Mouse (Mus musculus) embryo, embryonic 11.5 days (tissue): ENCODE data around the gene Perm1.

ENCODE experiments used
- DNase-seq: peaks from one replicate; pipeline ENCODE4 v3.0.0-alpha.2; 2012; ENCODE audit warnings: low read depth, low spot score

Perm1 gene

GRCm38 (mm10) chr4:156200623-156201475, 14.8 kb upstream of the Perm1 start, which contains the start of gene Isg15:
Isg15 (minus strand) TSS chr4:156200818.
- no peak for DNase-seq

- DNase-seq: no peak
Observed at GRCm38 (mm10) chr4:156202462-156202893, 13.2 kb upstream of the Perm1 start.

- peak; percentile 57 for DNase-seq
Observed at GRCm38 (mm10) chr4:156203001-156203412, 12.7 kb upstream of the Perm1 start, which contains the start of gene AW011738. AW011738 (plus strand) TSS chr4:156203304.

- DNase-seq: no peak
Observed at GRCm38 (mm10) chr4:156203413-156204131, 12.1 kb upstream of the Perm1 start.

GRCm38 (mm10) chr4:156208872-156209271, 6.8 kb upstream of the Perm1 start:
- DNase-seq: no peak

- DNase-seq: no peak
Observed at GRCm38 (mm10) chr4:156209963-156210635, 5.6 kb upstream of the Perm1 start.

GRCm38 (mm10) chr4:156213134-156213533, 2.5 kb upstream of the Perm1 start:
- DNase-seq: no peak

- no peak for DNase-seq
Observed at GRCm38 (mm10) chr4:156216196-156216595, 528 bp downstream of the Perm1 start.

- DNase-seq: no peak
Observed at GRCm38 (mm10) chr4:156217022-156217669, 1.5 kb downstream of the Perm1 start.

- no peak for DNase-seq
Observed at GRCm38 (mm10) chr4:156217838-156218237, 2.2 kb downstream of the Perm1 start.

- no peak for DNase-seq
Observed at GRCm38 (mm10) chr4:156219936-156220335, 4.3 kb downstream of the Perm1 start.

GRCm38 (mm10) chr4:156224276-156224675, 8.6 kb downstream of the Perm1 start:
- no peak for DNase-seq

- no peak for DNase-seq
Observed at GRCm38 (mm10) chr4:156227752-156228392, 12.2 kb downstream of the Perm1 start.

GRCm38 (mm10) chr4:156228393-156229024, 12.8 kb downstream of the Perm1 start:
- DNase-seq: no peak

- no peak for DNase-seq
Observed at GRCm38 (mm10) chr4:156234021-156234501, 18.4 kb downstream of the Perm1 start.

GRCm38 (mm10) chr4:156234701-156235213, 19.1 kb downstream of the Perm1 start, which contains the start of gene Plekhn1:
Plekhn1 (minus strand) TSS chr4:156234857.
- DNase-seq: peak; percentile 52

- DNase-seq: peak; percentile 42
Observed at GRCm38 (mm10) chr4:156235360-156235770, 19.7 kb downstream of the Perm1 start.

GRCm38 (mm10) chr4:156235808-156236533, 20.3 kb downstream of the Perm1 start, which contains the start of gene Noc2l:
Noc2l (plus strand) TSS chr4:156236010.
- peak; percentile 89 for DNase-seq
